Mouse (Mus musculus) colon, adult 2 months (tissue): ENCODE results near the gene Srbd1. TPM values are rescaled to one million over a fixed set of nuclear protein-coding genes. Genes with fewer than 3 reads are reported as not detected.

Experiments used
- polyA plus RNA-seq: library from polyadenylated mRNA; depleted of rRNA; stranded (reverse); fragments of >200 nt; gene quantifications from 2 replicates; pipeline ENCODE4 v1.2.3, GENCODE M21; 2012; rRNA removed

Gene Srbd1
- 0.89 and 1.1 TPM in 2 replicates for polyA plus RNA-seq

DNA sequence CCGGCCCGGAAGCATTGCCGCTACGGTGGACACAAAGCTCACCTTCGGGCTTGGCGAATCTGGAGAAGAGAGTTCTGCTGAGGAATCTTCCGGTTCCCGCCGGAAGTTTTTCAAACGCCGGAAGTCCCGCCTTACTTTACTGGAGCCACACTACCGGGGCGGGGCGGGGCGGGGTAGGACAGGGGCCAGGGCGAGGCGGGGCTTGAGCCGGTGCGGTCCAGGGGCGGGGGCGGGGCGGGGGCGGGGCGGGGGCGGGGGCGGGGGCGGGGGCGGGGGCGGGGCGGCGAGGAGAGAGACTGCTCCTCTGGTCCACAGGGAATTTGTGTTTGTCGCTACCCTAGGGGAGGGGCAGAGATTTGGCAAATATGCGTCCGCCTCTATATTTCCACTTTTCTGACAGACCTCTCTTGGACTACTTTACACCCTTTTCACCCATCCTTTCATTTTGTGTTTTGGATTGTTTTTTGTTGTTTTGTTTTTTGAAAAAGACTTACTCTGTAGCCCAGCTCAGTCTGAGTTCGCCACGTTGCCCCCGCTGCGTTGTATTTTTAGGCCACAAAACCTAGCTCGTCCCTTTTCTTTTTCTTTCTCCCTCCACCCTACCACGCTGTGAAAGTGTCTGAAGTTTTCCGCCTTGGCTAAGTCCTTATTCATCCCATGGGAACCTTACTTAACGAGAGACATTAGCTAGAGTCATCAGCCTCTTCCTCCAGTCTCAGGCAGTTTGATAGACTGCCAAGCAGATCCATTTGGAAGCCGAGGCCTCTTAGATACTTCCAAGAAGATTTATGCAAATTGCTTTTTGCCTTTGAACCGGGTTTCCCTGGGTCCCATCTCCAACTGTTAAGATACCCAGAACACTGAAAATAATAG, at the start of gene Srbd1:
TSS of gene Srbd1 (minus strand) at position 97 of the 873 bp plus-strand sequence.

DNA sequence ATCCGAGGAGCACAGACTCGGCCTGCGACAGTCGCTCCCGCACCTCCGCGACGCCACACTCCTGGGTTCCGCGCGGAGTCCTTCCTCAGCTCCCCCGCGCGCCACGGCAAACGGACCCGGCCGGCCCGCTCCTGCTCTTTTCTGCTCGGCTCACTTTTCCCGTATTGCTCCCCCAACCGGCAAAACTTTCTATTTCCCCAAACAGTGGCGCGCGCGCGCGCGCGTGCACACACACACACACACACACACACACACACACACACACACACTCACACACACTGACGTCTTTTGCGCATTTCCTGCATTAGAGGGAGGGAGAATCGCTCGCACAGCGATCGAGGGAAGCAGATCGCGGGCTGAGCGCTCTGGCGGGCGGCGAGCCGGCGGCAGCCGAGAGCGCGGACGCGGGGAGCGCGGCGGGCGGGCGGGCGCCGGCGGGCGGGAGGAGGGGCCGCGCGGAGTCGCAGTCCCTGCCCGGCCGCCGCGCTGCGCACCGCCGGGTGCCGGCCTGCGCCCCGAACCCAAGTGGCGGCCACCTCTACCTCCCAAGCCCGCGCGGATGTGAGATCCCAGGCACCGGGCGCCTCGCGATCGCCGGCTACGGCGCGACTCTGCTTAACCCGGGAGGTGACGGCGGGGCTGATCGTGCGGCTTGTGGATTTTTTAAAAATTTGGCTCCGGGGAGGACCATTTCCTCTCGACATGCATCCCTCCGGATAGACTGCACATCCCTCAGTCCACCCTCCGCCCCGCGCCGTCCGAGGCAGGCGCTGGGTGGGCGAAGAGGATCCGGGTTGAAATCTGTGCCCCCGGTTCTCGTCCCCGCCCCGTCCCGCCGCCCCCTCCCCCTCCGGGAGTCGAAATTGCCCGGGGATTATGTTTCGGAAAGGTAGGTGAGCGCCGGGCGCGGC, 22.6 kb upstream of the Srbd1 start, which contains the start of gene Prkce:
TSS of gene Prkce (plus strand) at position 466 of the 911 bp plus-strand sequence.

Other genes starting within 250 kb of the Srbd1 start
- gene Prkce, start 22.6 kb upstream of the Srbd1 start, polyA plus RNA-seq, result 4.5 and 4.6 TPM in 2 replicates